Mouse (Mus musculus) testis, adult 2 months (tissue): ENCODE data around the gene Aim2.

Experiments used
- CTCF ChIP-seq: fragments of 200-500 bp; IDR thresholded peaks from 2 replicates; pipeline ENCODE4 v1.5.1; 2012; ENCODE audit warnings: low read depth, mild to moderate bottlenecking, inconsistent platforms, low read length, moderate library complexity; ENCODE audit not compliant: control insufficient read depth, insufficient read depth, insufficient replicate concordance
- POLR2A ChIP-seq: fragments of 200-500 bp; IDR thresholded peaks from 2 replicates; pipeline ENCODE4 v1.6.1; 2012; ENCODE audit warnings: low read depth, mild to moderate bottlenecking, inconsistent platforms, low read length, moderate library complexity; ENCODE audit not compliant: control insufficient read depth

DNA sequence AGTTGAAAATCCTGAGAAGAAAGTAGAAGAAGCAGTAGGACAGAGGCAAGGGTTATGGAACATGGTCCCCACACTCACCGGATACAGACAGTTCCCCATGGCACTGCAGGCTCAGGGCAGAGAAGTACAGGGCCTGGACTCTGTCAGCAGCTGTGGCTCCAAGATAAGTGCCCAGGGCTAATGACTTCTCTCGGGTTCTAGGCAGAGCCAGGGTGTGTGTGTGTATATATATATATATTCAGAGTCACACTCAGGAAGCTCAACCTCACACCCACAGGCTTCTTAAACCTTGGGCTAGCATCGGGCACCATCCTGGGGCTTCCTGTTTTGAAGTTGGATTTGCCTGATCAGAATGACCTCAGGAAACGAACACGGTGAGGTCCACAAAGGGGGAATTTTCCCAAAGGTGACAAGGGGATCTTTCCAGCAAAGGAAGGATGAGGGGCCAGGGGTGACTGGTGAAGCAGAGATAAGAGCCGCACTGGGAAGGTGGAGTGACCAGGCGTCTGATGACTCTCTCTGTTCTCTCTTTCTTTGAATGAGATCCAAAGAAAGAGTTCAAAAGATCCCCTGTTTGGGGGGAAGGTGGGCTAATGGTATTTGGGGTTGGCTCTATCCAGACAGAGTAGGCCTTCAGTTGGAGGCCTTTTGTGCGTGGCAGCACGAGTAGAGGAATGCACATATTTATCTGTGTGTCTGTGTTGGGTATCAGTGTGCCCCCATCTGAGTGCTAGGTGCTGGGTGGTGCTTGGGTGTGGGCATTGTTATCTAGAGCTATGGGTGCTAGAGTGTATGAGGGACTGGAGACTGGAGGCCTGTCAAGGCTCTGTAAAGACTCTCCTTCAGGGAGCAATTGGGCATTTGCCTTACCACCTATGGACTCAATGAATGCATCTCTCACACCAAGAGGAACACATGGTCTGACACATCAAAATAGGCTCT, 17.1 kb upstream of the Aim2 start, which contains the start of gene Ackr1:
- TF ChIP-seq CTCF, result no peak
- TF ChIP-seq POLR2A, result no peak
